Mouse (Mus musculus): ENCODE data around the gene Cuedc2. TPM values are rescaled to one million over a fixed set of nuclear protein-coding genes. Genes with fewer than 3 reads are reported as not detected.

Gene Cuedc2
- polyA plus RNA-seq, 1 experiment, result 65.5 TPM

DNA sequence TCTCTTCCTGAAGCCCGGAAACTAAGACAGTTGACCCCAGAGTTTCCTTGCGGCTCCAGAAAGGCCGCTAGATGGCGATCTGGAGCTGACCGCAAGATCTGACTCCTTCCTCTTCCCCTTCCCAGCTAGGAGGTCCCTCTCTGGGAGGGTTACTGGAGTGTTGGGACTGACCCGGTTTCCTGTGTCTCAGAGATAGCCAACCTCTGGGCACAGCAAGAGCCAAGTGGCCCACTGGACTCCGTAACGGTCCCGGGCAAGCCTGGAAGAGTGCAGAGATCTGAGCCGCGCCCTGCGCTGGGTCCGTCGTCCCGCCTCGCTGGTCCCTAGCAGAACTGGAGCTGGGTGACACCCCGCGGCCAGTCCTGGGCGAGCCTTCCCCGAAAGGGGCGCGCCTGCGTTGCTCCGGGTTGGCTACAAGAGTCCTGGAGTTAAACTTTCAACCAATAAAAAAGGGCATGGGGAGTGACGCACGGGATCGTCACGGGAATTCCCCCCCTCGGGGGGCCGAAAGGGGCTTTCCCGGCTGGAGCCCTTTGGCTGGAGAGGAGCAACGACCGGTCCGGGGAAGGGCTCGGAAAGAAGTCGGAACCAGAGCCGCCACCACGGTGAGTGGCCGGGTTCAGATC lies 34.2 kb downstream of the Cuedc2 start, which contains the start of gene Nfkb2:
TSS of gene Nfkb2 (plus strand) at position 105 of the 626 bp plus-strand sequence.
- Histone ChIP-seq H3K4me3 (ENCODE audit: low read depth, low read length) (peak within 1 kb of the TSS; percentile 94), H3K27me3 (ENCODE audit: control insufficient read depth, insufficient read depth, low read length, poor library complexity, severe bottlenecking) (no peaks in the 10 kb centered on the region), H3K27ac (ENCODE audit: insufficient read depth, low read length) (no peak within 1 kb of the TSS)

DNA sequence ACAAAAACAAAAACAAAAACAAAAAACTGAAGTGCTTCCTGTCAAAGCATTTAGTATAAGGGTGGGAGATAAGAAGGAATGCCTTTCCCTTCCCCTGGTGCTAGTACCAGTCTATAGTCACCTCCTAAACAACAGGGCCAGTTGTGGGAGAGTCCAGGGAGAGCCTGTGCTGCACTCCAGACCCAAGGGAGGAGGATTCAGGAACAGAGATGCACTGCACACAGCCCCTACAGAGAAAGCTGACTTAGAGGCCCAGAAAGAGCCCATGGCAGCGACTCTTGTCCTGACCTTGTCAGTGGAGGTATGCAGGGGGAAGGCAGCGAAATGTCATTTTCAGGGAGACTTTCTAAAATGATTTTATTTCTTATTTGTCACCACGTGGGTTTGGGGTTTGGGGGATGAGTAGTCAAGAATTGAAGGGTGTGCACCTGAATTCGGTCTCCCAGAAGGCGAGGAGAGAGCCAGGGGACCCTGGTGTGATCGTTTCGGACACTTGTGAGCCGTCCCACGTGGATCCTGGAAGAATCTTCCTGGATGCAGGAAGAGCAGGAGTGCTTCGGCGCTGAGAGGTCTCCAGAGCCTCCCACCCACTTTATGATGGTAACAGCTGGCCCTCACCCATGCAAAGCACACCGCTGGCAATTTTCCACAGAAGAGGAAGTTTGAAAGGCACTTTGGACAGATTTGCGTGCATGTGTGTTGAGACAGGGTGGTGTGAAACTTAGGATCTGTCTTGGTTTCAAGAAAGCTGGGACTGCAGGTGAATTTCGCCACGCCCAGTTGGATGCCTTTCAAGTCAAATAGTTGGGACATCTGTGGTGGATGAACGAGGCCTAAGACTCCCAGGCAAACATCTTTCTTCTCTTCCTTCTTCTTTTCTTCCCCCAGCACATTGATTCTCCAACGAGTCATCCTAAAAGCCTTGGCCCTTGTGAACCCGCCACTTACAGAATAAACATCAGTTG lies 35.0 kb downstream of the Cuedc2 start:
- Histone ChIP-seq H3K9ac (ENCODE audit: low read depth, poor library complexity, severe bottlenecking) (no peak overlapping the region), H3K9me3 (replicated peaks; ENCODE audit: control insufficient read depth, insufficient read depth, low read length, poor library complexity, severe bottlenecking) (no peaks in the 10 kb centered on the region), H3K4me1 (ENCODE audit: control insufficient read depth, insufficient read depth, low read length) (no peaks in the 10 kb centered on the region), H3K27ac (ENCODE audit: insufficient read depth, low read length) (no peak overlapping the region), H3K36me3 (ENCODE audit: control insufficient read depth, insufficient read depth, low read length, poor library complexity, severe bottlenecking) (no peaks in the 10 kb centered on the region), H3K4me3 (ENCODE audit: low read depth, low read length) (no peak overlapping the region), H3K27me3 (ENCODE audit: control insufficient read depth, insufficient read depth, low read length, poor library complexity, severe bottlenecking) (no peaks in the 10 kb centered on the region)
- TF ChIP-seq POLR2A (IDR thresholded peaks at IDR 0.05; ENCODE audit: insufficient read depth, low read length), result no peak
- no peak for TF ChIP-seq EP300 (IDR thresholded peaks at IDR 0.05; ENCODE audit: insufficient read depth, low read depth, low read length)
- no peak for TF ChIP-seq CTCF (IDR thresholded peaks at IDR 0.05; ENCODE audit: low read depth, low read length)

More for the DNA sequence above, 34.2 kb downstream of the Cuedc2 start, which contains the start of gene Nfkb2:
- TF ChIP-seq CTCF (IDR thresholded peaks at IDR 0.05; ENCODE audit: low read depth, low read length), result peak; percentile 87
- no peak for TF ChIP-seq POLR2A (IDR thresholded peaks at IDR 0.05; ENCODE audit: insufficient read depth, low read length)
- H3K36me3 ChIP-seq (ENCODE audit: control insufficient read depth, insufficient read depth, low read length, poor library complexity, severe bottlenecking), result no peaks in the 10 kb centered on the region
- H3K9ac ChIP-seq (ENCODE audit: low read depth, poor library complexity, severe bottlenecking), result peak within 1 kb of the TSS; percentile 57
- no peaks in the 10 kb centered on the region for H3K9me3 ChIP-seq (replicated peaks; ENCODE audit: control insufficient read depth, insufficient read depth, low read length, poor library complexity, severe bottlenecking)
- no peaks in the 10 kb centered on the region for H3K4me1 ChIP-seq (ENCODE audit: control insufficient read depth, insufficient read depth, low read length)

DNA sequence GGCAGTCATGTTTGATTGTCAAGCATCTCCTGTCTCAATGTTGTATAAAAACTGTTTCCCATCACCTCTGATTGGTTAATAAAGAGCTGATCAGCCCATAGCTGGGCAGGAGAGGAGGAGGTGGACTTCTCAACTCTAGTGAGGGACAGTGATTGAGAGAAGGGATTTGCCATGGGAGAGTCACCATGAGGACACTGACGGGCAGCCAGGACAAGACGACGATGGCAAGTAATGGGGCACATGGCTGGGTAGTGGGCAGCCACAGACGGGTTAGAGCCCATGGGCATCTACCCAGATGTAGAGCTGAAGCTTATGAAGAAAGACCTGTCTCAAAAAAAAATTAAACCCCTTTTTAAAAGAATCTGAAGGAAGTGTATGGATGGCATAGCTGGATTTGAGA lies 36.0 kb downstream of the Cuedc2 start:
- TF ChIP-seq EP300 (IDR thresholded peaks at IDR 0.05; ENCODE audit: insufficient read depth, low read depth, low read length) (no peak), POLR2A (IDR thresholded peaks at IDR 0.05; ENCODE audit: insufficient read depth, low read length) (no peak), CTCF (IDR thresholded peaks at IDR 0.05; ENCODE audit: low read depth, low read length) (no peak)
- H3K4me3 ChIP-seq (ENCODE audit: low read depth, low read length), result no peak overlapping the region
- H3K27me3 ChIP-seq (ENCODE audit: control insufficient read depth, insufficient read depth, low read length, poor library complexity, severe bottlenecking), result no peaks in the 10 kb centered on the region
- H3K9ac ChIP-seq (ENCODE audit: low read depth, poor library complexity, severe bottlenecking), result no peak overlapping the region
- H3K4me1 ChIP-seq (ENCODE audit: control insufficient read depth, insufficient read depth, low read length), result no peaks in the 10 kb centered on the region
- no peaks in the 10 kb centered on the region for H3K36me3 ChIP-seq (ENCODE audit: control insufficient read depth, insufficient read depth, low read length, poor library complexity, severe bottlenecking)
- H3K9me3 ChIP-seq (replicated peaks; ENCODE audit: control insufficient read depth, insufficient read depth, low read length, poor library complexity, severe bottlenecking), result no peaks in the 10 kb centered on the region
- H3K27ac ChIP-seq (ENCODE audit: insufficient read depth, low read length), result no peak overlapping the region

DNA sequence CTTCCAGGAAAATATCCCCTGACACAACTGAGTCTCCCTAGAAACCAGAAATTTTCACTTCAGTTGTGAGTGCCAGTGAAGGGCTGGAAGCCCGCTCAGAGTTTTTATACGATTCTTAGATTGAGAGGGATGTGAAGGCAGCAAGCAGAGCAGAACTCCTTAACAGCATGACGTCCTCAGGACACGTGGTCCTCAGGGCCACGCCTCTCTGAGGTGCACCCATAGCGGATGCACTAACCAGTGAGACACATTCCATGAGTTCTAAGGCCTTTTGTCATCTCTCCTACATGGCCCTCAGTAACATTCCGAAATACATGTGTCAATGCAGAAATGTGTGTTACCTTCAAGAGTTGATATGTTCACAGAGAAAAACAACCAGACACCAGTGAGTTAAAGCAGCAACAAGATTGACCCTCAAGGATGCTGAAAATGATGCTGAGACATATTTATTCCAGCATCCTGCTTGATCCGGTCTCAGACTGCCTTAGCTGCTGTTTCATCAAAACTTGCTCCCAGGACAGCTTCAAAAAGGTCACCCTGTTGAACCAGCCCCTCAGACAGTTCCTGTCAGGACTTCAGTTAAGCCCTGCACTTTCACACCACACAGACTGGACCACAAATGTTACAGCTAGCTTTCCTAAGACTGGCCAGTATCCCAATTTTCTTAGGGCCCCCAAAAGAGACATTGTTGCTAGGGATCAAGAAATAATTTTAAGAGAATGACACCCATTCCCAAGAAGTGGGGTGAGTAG lies 38.0 kb downstream of the Cuedc2 start:
- TF ChIP-seq POLR2A (IDR thresholded peaks at IDR 0.05; ENCODE audit: insufficient read depth, low read length), result no peak
- no peak for TF ChIP-seq CTCF (IDR thresholded peaks at IDR 0.05; ENCODE audit: low read depth, low read length)
- TF ChIP-seq EP300 (IDR thresholded peaks at IDR 0.05; ENCODE audit: insufficient read depth, low read depth, low read length), result no peak
- Histone ChIP-seq H3K9ac (ENCODE audit: low read depth, poor library complexity, severe bottlenecking) (no peak overlapping the region), H3K4me1 (ENCODE audit: control insufficient read depth, insufficient read depth, low read length) (no peaks in the 10 kb centered on the region), H3K27me3 (ENCODE audit: control insufficient read depth, insufficient read depth, low read length, poor library complexity, severe bottlenecking) (no peaks in the 10 kb centered on the region; the same call in 1 of the 2 replicates), H3K36me3 (ENCODE audit: control insufficient read depth, insufficient read depth, low read length, poor library complexity, severe bottlenecking) (no peaks in the 10 kb centered on the region), H3K27ac (ENCODE audit: insufficient read depth, low read length) (no peak overlapping the region), H3K4me3 (ENCODE audit: low read depth, low read length) (no peak overlapping the region), H3K9me3 (replicated peaks; ENCODE audit: control insufficient read depth, insufficient read depth, low read length, poor library complexity, severe bottlenecking) (no peaks in the 10 kb centered on the region)

DNA sequence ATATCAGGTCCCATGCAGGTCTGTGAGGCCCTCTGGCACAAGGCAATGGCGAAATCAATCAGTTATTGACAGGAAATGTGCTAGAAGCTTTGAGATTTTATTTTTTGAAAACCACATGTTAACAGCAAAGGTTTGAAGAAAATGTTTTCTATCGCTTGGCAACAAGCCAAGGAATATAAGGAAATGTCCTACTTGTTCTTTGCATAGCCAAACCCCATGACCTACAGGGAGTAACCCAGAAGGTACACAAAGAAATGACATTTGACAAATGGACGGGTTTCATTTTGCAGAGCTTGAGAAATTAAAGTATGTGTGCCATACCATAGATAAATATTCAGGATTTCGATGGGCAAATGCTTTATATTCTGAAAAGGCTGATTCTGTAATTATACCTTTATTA lies 41.6 kb downstream of the Cuedc2 start:
- H3K36me3 ChIP-seq (ENCODE audit: control insufficient read depth, insufficient read depth, low read length, poor library complexity, severe bottlenecking), result no peaks in the 10 kb centered on the region
- H3K9ac ChIP-seq (ENCODE audit: low read depth, poor library complexity, severe bottlenecking), result no peak overlapping the region
- H3K27me3 ChIP-seq (ENCODE audit: control insufficient read depth, insufficient read depth, low read length, poor library complexity, severe bottlenecking), result no peaks in the 10 kb centered on the region; the same call in none of the 2 replicates
- no peaks in the 10 kb centered on the region for H3K9me3 ChIP-seq (replicated peaks; ENCODE audit: control insufficient read depth, insufficient read depth, low read length, poor library complexity, severe bottlenecking)
- no peak overlapping the region for H3K4me3 ChIP-seq (ENCODE audit: low read depth, low read length)
- H3K4me1 ChIP-seq (ENCODE audit: control insufficient read depth, insufficient read depth, low read length), result no peaks in the 10 kb centered on the region
- TF ChIP-seq POLR2A (IDR thresholded peaks at IDR 0.05; ENCODE audit: insufficient read depth, low read length), result no peak
- TF ChIP-seq CTCF (IDR thresholded peaks at IDR 0.05; ENCODE audit: low read depth, low read length), result no peak
- no peak for TF ChIP-seq EP300 (IDR thresholded peaks at IDR 0.05; ENCODE audit: insufficient read depth, low read depth, low read length)
- H3K27ac ChIP-seq (ENCODE audit: insufficient read depth, low read length), result no peak overlapping the region

All from ES-Bruce4 (cell line).